Mouse (Mus musculus) erythroblast, embryonic 14.5 days (primary cell): ENCODE results near the gene Zdhhc18.

ENCODE experiments used
- GATA1 ChIP-seq: IDR thresholded peaks from 2 replicates; pipeline ENCODE4 v1.6.1; 2012; ENCODE audit warnings: low read length, inconsistent platforms, mixed read lengths
- TAL1 ChIP-seq: IDR thresholded peaks from 3 replicates; pipeline ENCODE4 v1.6.1; 2012; ENCODE audit warnings: low read length, inconsistent platforms, mixed read lengths

GRCm38 (mm10) chr4:133561622-133562021 lies 88.3 kb downstream of the Zdhhc18 start:
- TF ChIP-seq GATA1: no peak
- no peak for TF ChIP-seq TAL1
